Mouse (Mus musculus) CH12.LX (cell line): ENCODE data around the gene Alkbh3. TPM values are rescaled to one million over a fixed set of nuclear protein-coding genes. Genes with fewer than 3 reads are reported as not detected.

Source experiments
- DNase-seq: peaks from one replicate; pipeline ENCODE4 v3.0.0-alpha.2; 2013; ENCODE audit errors: extremely low read depth
- H3K27ac ChIP-seq: 2 replicates; pipeline ENCODE4 v1.5.1; 2012; ENCODE audit warnings: low read depth, mild to moderate bottlenecking, control low read depth, moderate library complexity; ENCODE audit not compliant: insufficient read depth
- H3K27me3 ChIP-seq: replicated peaks from 2 replicates; pipeline ENCODE3; 2012; ENCODE audit warnings: inconsistent platforms
- H3K36me3 ChIP-seq, 2 experiments: replicated peaks in 1 of 2; 2 replicates each; pipeline versions ENCODE3 to v1.6.1; 2012; ENCODE audit warnings: inconsistent platforms in 1 of 2, low read length in 1 of 2, mild to moderate bottlenecking in 1 of 2, mixed read lengths in 1 of 2, moderate library complexity in 1 of 2; ENCODE audit not compliant: control insufficient read depth in 1 of 2, insufficient read depth in 1 of 2
- H3K4me1 ChIP-seq, 2 experiments: 2 replicates each; pipeline ENCODE4 v1.6.1; 2012; ENCODE audit warnings: inconsistent platforms in 1 of 2, moderate library complexity in 1 of 2; ENCODE audit not compliant: insufficient read depth in 2 of 2, control insufficient read depth in 1 of 2
- H3K4me2 ChIP-seq: 2 replicates; pipeline ENCODE4 v1.6.1; 2012; ENCODE audit warnings: low read depth, mild to moderate bottlenecking, control low read depth; ENCODE audit not compliant: poor library complexity, insufficient read depth, severe bottlenecking
- H3K4me3 ChIP-seq, 3 experiments: fragments of 150-350 bp in 1 of 3; sonication (generic) in 1 of 3; replicated peaks in 1 of 3; 2 replicates each; pipeline versions ENCODE3 to v1.5.1; 2011 to 2012; ENCODE audit warnings: low read depth in 2 of 3, low read length in 2 of 3, mild to moderate bottlenecking in 2 of 3, moderate library complexity in 2 of 3, control low read depth in 1 of 3, improper control_type of control experiment in 1 of 3, inconsistent platforms in 1 of 3, mixed read lengths in 1 of 3; ENCODE audit not compliant: poor library complexity in 1 of 3
- H3K79me2 ChIP-seq: replicated peaks from 2 replicates; pipeline ENCODE4 v1.6.1; 2012; ENCODE audit warnings: mild to moderate bottlenecking, moderate library complexity; ENCODE audit not compliant: control insufficient read depth, poor library complexity, insufficient read depth, severe bottlenecking; ENCODE audit errors: extremely low read depth
- H3K9ac ChIP-seq: 2 replicates; pipeline ENCODE4 v1.6.1; 2012; ENCODE audit warnings: low read depth, mild to moderate bottlenecking, control low read depth, moderate library complexity; ENCODE audit not compliant: insufficient read depth
- H3K9me3 ChIP-seq: replicated peaks from 2 replicates; pipeline ENCODE3; 2012; ENCODE audit warnings: low read length, inconsistent platforms, mixed read lengths
- CHD1 ChIP-seq: IDR thresholded peaks from 2 replicates; pipeline ENCODE4 v1.6.1; 2012; ENCODE audit warnings: low read depth, low read length, improper control_type of control experiment, inconsistent platforms
- CHD2 ChIP-seq: IDR thresholded peaks from 2 replicates; pipeline ENCODE4 v1.6.1; 2011; ENCODE audit warnings: low read length, improper control_type of control experiment
- E2F4 ChIP-seq: IDR thresholded peaks from 2 replicates; pipeline ENCODE4 v1.6.1; 2011; ENCODE audit warnings: low read depth, low read length, improper control_type of control experiment; ENCODE audit not compliant: insufficient replicate concordance
- JUND ChIP-seq: conservative IDR thresholded peaks from 2 replicates; pipeline ENCODE4 v1.6.1; 2011; ENCODE audit warnings: low read depth, low read length, improper control_type of control experiment
- KAT2A ChIP-seq: IDR thresholded peaks from 2 replicates; pipeline ENCODE4 v1.6.1; 2012; ENCODE audit warnings: low read length, improper control_type of control experiment, inconsistent platforms; ENCODE audit not compliant: insufficient replicate concordance
- MAFK ChIP-seq: IDR thresholded peaks from 2 replicates; pipeline ENCODE4 v1.6.1; 2011; ENCODE audit warnings: low read length, improper control_type of control experiment; ENCODE audit not compliant: insufficient replicate concordance
- MYC ChIP-seq: IDR thresholded peaks from 2 replicates; pipeline ENCODE4 v1.6.1; 2011; ENCODE audit warnings: low read depth, mild to moderate bottlenecking, improper control_type of control experiment, low read length
- NELFE ChIP-seq: IDR thresholded peaks from 2 replicates; pipeline ENCODE4 v1.6.1; 2011; ENCODE audit warnings: low read depth, low read length, improper control_type of control experiment
- NRF1 ChIP-seq: IDR thresholded peaks from 2 replicates; pipeline ENCODE4 v1.6.1; 2014; ENCODE audit warnings: low read depth, mild to moderate bottlenecking, inconsistent platforms, low read length, improper control_type of control experiment, moderate library complexity
- POLR2A ChIP-seq: IDR thresholded peaks from 2 replicates; pipeline ENCODE4 v1.6.1; 2011; ENCODE audit warnings: low read depth, mild to moderate bottlenecking, improper control_type of control experiment, low read length
- POLR2AphosphoS2 ChIP-seq: IDR thresholded peaks from 2 replicates; pipeline ENCODE4 v1.6.1; 2011; ENCODE audit warnings: low read depth, low read length, improper control_type of control experiment
- RCOR1 ChIP-seq: conservative IDR thresholded peaks from 2 replicates; pipeline ENCODE4 v1.6.1; 2012; ENCODE audit warnings: low read depth, mild to moderate bottlenecking, inconsistent platforms, low read length, improper control_type of control experiment
- SIN3A ChIP-seq: IDR thresholded peaks from 2 replicates; pipeline ENCODE4 v1.6.1; 2012; ENCODE audit warnings: low read length, improper control_type of control experiment, inconsistent platforms
- SMC3 ChIP-seq: IDR thresholded peaks from 2 replicates; pipeline ENCODE4 v1.6.1; 2011; ENCODE audit warnings: low read depth, low read length, improper control_type of control experiment
- USF1 ChIP-seq: IDR thresholded peaks from 2 replicates; pipeline ENCODE4 v1.6.1; 2014; ENCODE audit warnings: low read depth, mild to moderate bottlenecking, inconsistent platforms, low read length, improper control_type of control experiment
- USF2 ChIP-seq: conservative IDR thresholded peaks from 2 replicates; pipeline ENCODE4 v1.6.1; 2011; ENCODE audit warnings: low read depth, low read length, improper control_type of control experiment
- ZC3H11A ChIP-seq: IDR thresholded peaks from 2 replicates; pipeline ENCODE4 v1.6.1; 2012; ENCODE audit warnings: low read depth, mild to moderate bottlenecking, inconsistent platforms, low read length, improper control_type of control experiment
- ZKSCAN1 ChIP-seq: IDR thresholded peaks from 2 replicates; pipeline ENCODE4 v1.6.1; 2012; ENCODE audit warnings: low read depth, inconsistent platforms, low read length, improper control_type of control experiment, borderline replicate concordance
- dilution Hi-C: fragments of 300-500 bp; cut with MboI; formaldehyde crosslinking; loops from 2 replicates; pipeline ENCODE4 v1.14.3; 2020; ENCODE audit warnings: low sequenced_read_pairs; ENCODE audit not compliant: extremely low pct_unique_long_range_greater_than_20kb, extremely low pct_ligation_motif_present
- in situ Hi-C: fragments of 300-500 bp; cut with MboI; formaldehyde crosslinking; loops from 3 replicates; pipeline ENCODE4 v1.14.3; 2019; ENCODE audit warnings: low sequenced_read_pairs, low pct_ligation_motif_present, low pct_unique_long_range_greater_than_20kb, mixed read lengths
- polyA plus RNA-seq: library from polyadenylated mRNA; unstranded; fragments of >175 nt; gene quantifications from 2 replicates; pipeline ENCODE4 v1.2.1, GENCODE M21; 2012; ENCODE audit warnings: low read depth; ENCODE audit not compliant: insufficient read length
- total RNA-seq, 2 experiments: library from RNA; depleted of rRNA; stranded (reverse); fragments of 300-350 nt in 1 of 2; fragments of >200 nt in 1 of 2; gene quantifications; 2 replicates each; pipeline ENCODE4 v1.2.3; 2012 to 2014

Alkbh3 gene
- total and polyA plus RNA-seq, 3 experiments = 53.3 to 69.5 (median 57.9) TPM

- Histone ChIP-seq H3K79me2 (no peaks in the 10 kb centered on the region; the same call in 1 of the 2 replicates), H3K27ac (no peak overlapping the region)
- no peak for TF ChIP-seq USF2
- TF ChIP-seq E2F4 = no peak
- no peak for TF ChIP-seq RCOR1
- TF ChIP-seq CHD2 = no peak
- no peak for TF ChIP-seq NELFE
- TF ChIP-seq JUND = no peak
- TF ChIP-seq ZKSCAN1 = no peak
- TF ChIP-seq SIN3A = no peak
- no peak for TF ChIP-seq NRF1
- TF ChIP-seq CHD1 = no peak
- no peak for TF ChIP-seq MAFK
- no peak for TF ChIP-seq ZC3H11A
- no peak for TF ChIP-seq MYC
- TF ChIP-seq POLR2A = no peak
- no peak for TF ChIP-seq KAT2A
- TF ChIP-seq, all 38 proteins: peak for 0
- no peak overlapping the region for H3K4me2 ChIP-seq
- no peak for DNase-seq
- dilution Hi-C loops = no loop called here
- no peaks in the 10 kb centered on the region for H3K27me3 ChIP-seq
- peaks cover 5 to 19% of the 10 kb centered on the region in 2 experiments; a peak in 3 of 4 replicates for H3K4me1 ChIP-seq
- no peaks in the 10 kb centered on the region for H3K9me3 ChIP-seq
- no peak overlapping the region for H3K9ac ChIP-seq
- in situ Hi-C loops = loop anchor here (25.0 kb wide), 1 partner anchor 238 kb away; no protein-coding TSS in a partner anchor
- peaks cover 7 to 57% of the 10 kb centered on the region in 2 experiments for H3K36me3 ChIP-seq
- no peak overlapping the region for H3K4me3 ChIP-seq
Measured at GRCm38 (mm10) chr2:94049471-94050176, 39.0 kb upstream of the Alkbh3 start.

GRCm38 (mm10) chr2:94048733-94049470, 38.3 kb upstream of the Alkbh3 start:
- peaks cover 5 to 20% of the 10 kb centered on the region in 2 experiments; a peak in 3 of 4 replicates for H3K4me1 ChIP-seq
- no peak overlapping the region for H3K4me3 ChIP-seq
- dilution Hi-C loops (no loop called here), in situ Hi-C loops (loop anchor here (25.0 kb wide), 1 partner anchor 238 kb away; no protein-coding TSS in a partner anchor)
- no peak for DNase-seq
- H3K36me3 ChIP-seq = peaks cover 7 to 62% of the 10 kb centered on the region in 2 experiments
- H3K9ac ChIP-seq = no peak overlapping the region
- no peaks in the 10 kb centered on the region; the same call in 1 of the 2 replicates for H3K79me2 ChIP-seq
- H3K9me3 ChIP-seq = no peaks in the 10 kb centered on the region
- no peaks in the 10 kb centered on the region for H3K27me3 ChIP-seq
- H3K27ac ChIP-seq = no peak overlapping the region
- H3K4me2 ChIP-seq = no peak overlapping the region
- TF ChIP-seq USF1 (no peak), RCOR1 (no peak), ZC3H11A (no peak), POLR2AphosphoS2 (no peak), SMC3 (no peak)
